Mouse (Mus musculus) liver, embryonic 14.5 days (tissue): Measurements from ENCODE around the gene Aldh9a1. TPM values are rescaled to one million over a fixed set of nuclear protein-coding genes. Genes with fewer than 3 reads are reported as not detected.

Experiments used
- ATAC-seq: fragments of 200-750 bp; cut with Nextera tagmentation; 2 replicates; pipeline ENCODE4 v1.8.0; 2017; ENCODE audit warnings: moderate number of reproducible peaks, mild to moderate bottlenecking, moderate library complexity; ENCODE audit not compliant: insufficient read depth
- DNase-seq, 3 experiments: peaks; one replicate each; pipeline ENCODE4 v3.0.0-alpha.2; 2012 to 2013; ENCODE audit warnings: low read depth in 3 of 3, low spot score in 3 of 3
- H3K27ac ChIP-seq: fragments of 300-500 bp; sonication (generic); 2 replicates; pipeline ENCODE4 v1.5.1; 2014; ENCODE audit warnings: moderate library complexity, mild to moderate bottlenecking, control low read depth, inconsistent platforms
- H3K27me3 ChIP-seq: fragments of 300-500 bp; sonication (generic); 2 replicates; pipeline ENCODE4 v1.6.1; 2014; ENCODE audit warnings: mild to moderate bottlenecking, low read length, moderate library complexity; ENCODE audit not compliant: control insufficient read depth, insufficient read depth
- H3K36me3 ChIP-seq: fragments of 300-500 bp; sonication (generic); replicated peaks from 2 replicates; pipeline ENCODE4 v1.6.1; 2014; ENCODE audit warnings: low read depth; ENCODE audit not compliant: control insufficient read depth, insufficient read depth
- H3K4me1 ChIP-seq, 2 experiments: fragments of 200-500 bp in 1 of 2; fragments of 300-500 bp in 1 of 2; sonication (generic) in 1 of 2; replicated peaks; 2 replicates each; pipeline ENCODE4 v1.6.1; 2012 to 2014; ENCODE audit warnings: antibody characterized with exemption in 1 of 2, inconsistent platforms in 1 of 2, low read length in 1 of 2; ENCODE audit not compliant: control insufficient read depth in 2 of 2, insufficient read depth in 2 of 2
- H3K4me2 ChIP-seq: fragments of 300-500 bp; sonication (generic); 2 replicates; pipeline ENCODE4 v1.6.1; 2014; ENCODE audit warnings: low read depth, mild to moderate bottlenecking, control low read depth, moderate library complexity
- H3K4me3 ChIP-seq, 2 experiments: fragments of 200-500 bp in 1 of 2; fragments of 300-500 bp in 1 of 2; sonication (generic) in 1 of 2; 2 replicates each; pipeline ENCODE4 v1.5.1; 2012 to 2014; ENCODE audit warnings: low read depth in 2 of 2, low read length in 2 of 2, mild to moderate bottlenecking in 2 of 2, control low read depth in 1 of 2, inconsistent platforms in 1 of 2, moderate library complexity in 1 of 2; ENCODE audit not compliant: insufficient read depth in 1 of 2
- H3K9ac ChIP-seq: fragments of 300-500 bp; sonication (generic); replicated peaks from 2 replicates; pipeline ENCODE4 v1.6.1; 2014; ENCODE audit warnings: mild to moderate bottlenecking, control low read depth, moderate library complexity
- H3K9me3 ChIP-seq: fragments of 300-500 bp; sonication (generic); 2 replicates; pipeline ENCODE4 v1.6.1; 2016; ENCODE audit warnings: low read length, mixed read lengths; ENCODE audit not compliant: control insufficient read depth
- CTCF ChIP-seq: IDR thresholded peaks from 2 replicates; pipeline ENCODE4 v1.5.1; 2016; ENCODE audit warnings: antibody characterized with exemption, low read depth, control low read depth
- EP300 ChIP-seq: IDR thresholded peaks from 2 replicates; pipeline ENCODE4 v1.6.1; 2016; ENCODE audit warnings: antibody characterized with exemption, low read depth
- WGBS: fragments of 180-500 bp; shearing (Covaris S2); extraction: QIAGEN DNeasy Blood & Tissue Kit; methylation state at CpG from one replicate; pipeline ENCODE4 v1.1.7; 2014; ENCODE audit not compliant: insufficient replicate concordance; 5-methylcytosine and 5-hydroxymethylcytosine counted together
- polyA plus RNA-seq, 2 experiments: library from polyadenylated mRNA; depleted of rRNA in 1 of 2; stranded (reverse) in 1 of 2; unstranded in 1 of 2; fragments of >200 nt; fragmentation: Nextera tagmentation in 1 of 2; extraction: Ambion mirVana in 1 of 2; gene quantifications; 2 replicates each; pipeline versions ENCODE4 v1.2.1 to v1.2.3; 2012 to 2014

Aldh9a1 gene
- polyA plus RNA-seq, 2 experiments = 28.1 to 52.5 TPM

DNA sequence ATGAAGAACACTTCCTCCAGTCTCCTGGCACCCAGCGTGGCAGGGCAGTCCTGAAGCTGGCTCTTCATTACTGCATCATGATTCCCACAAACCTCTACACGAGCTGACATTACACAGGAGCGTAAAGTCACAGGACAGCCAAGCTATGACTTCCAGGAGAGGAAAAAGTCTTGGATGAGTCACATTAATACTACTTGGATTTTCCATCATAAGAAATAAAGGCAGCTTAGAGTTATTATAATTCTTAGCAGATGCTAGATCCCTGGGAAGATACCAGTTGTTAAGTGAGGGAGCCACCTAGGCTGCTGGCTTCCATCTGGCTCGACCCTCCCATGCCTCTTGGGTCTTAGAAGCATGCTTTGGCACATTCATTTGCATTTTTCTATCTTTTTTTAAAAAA is 40.6 kb downstream of the Aldh9a1 start:
- Histone ChIP-seq H3K4me3 (peak overlapping the region; percentile 28 to 81; a peak in 3 of 4 replicates), H3K36me3 (peaks cover 29% of the 10 kb centered on the region), H3K4me1 (peaks cover 58 to 64% of the 10 kb centered on the region in 2 experiments), H3K9ac (peak overlapping the region; percentile 63), H3K4me2 (peak overlapping the region; percentile 81), H3K27me3 (no peaks in the 10 kb centered on the region; the same call in 1 of the 2 replicates), H3K9me3 (no peaks in the 10 kb centered on the region), H3K27ac (peak overlapping the region; percentile 54)
- ATAC-seq (no peak), DNase-seq (no peak)
- 81% methylated on average over 4 of the region's 4 CpGs for WGBS
- no peak for TF ChIP-seq CTCF
- TF ChIP-seq EP300 = no peak

DNA sequence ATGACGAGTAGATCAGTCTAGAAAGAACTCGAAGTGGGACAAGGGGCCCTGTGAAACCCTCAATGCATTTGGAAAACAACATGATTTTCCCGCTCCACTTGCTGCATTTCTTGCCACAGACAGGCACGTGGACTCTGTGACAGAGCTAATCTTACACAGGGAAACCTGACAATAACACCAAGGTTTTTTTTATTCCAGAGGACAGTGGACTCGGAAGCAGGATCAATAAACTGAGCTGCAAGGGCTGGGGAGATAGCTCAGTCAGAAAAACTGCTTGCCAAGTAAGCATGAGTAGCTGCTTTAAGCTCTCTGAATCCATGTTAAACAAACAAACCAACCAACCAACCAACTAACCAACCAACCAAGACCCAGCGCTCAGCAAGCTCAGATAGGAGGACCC is 41.5 kb downstream of the Aldh9a1 start:
- ATAC-seq (no peak), DNase-seq (no peak)
- H3K9me3 ChIP-seq = no peaks in the 10 kb centered on the region
- peaks cover 29% of the 10 kb centered on the region for H3K36me3 ChIP-seq
- H3K4me1 ChIP-seq = peaks cover 50 to 56% of the 10 kb centered on the region in 2 experiments
- H3K27ac ChIP-seq = peak overlapping the region; percentile 54
- H3K27me3 ChIP-seq = peaks cover 6% of the 10 kb centered on the region
- peak overlapping the region; percentile 63 for H3K9ac ChIP-seq
- peak overlapping the region; percentile 81 to 93 for H3K4me3 ChIP-seq
- TF ChIP-seq CTCF = no peak
- no peak for TF ChIP-seq EP300
- peak overlapping the region; percentile 81 for H3K4me2 ChIP-seq
- 70% methylated on average over 6 of the region's 6 CpGs for WGBS

DNA sequence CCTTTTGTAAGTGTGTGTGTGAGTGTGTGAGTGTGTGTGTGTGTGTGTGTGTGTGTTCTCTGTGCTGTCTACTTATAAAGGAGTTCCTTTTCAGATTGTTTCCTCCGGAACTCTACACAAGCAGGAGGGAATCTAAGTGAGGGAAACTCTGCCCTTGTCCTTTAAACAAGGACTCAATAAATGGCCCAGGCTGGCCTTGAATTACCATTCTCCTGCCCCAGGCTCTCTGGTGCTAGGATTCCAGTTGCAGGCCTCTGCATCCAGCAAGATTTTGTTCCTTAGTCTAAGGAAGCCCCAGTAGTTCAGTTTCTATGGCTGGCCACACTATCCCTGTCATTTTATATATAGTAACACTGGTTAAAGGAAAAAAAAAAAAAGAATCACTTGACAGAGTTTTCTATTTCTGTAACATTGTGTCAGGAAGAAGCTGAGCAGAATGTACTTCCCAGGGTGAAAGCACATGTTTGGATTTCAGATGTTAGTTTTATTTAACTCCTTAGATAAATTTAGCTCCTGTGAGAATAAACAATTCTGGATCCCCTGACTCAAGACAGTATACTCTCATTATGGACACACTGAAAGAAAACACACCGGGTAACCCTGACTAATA is 42.3 kb downstream of the Aldh9a1 start:
- 27% methylated on average over 2 of the region's 2 CpGs for WGBS
- no peaks in the 10 kb centered on the region for H3K9me3 ChIP-seq
- peaks cover 43 to 47% of the 10 kb centered on the region in 2 experiments for H3K4me1 ChIP-seq
- H3K27ac ChIP-seq = peak overlapping the region; percentile 68
- H3K4me3 ChIP-seq = peak overlapping the region; percentile 81 to 93
- H3K36me3 ChIP-seq = peaks cover 29% of the 10 kb centered on the region
- H3K27me3 ChIP-seq = peaks cover 6% of the 10 kb centered on the region
- TF ChIP-seq EP300 (no peak), CTCF (no peak)
- H3K9ac ChIP-seq = peak overlapping the region; percentile 89
- ATAC-seq (no peak), DNase-seq (no peak)
- H3K4me2 ChIP-seq = peak overlapping the region; percentile 81

DNA sequence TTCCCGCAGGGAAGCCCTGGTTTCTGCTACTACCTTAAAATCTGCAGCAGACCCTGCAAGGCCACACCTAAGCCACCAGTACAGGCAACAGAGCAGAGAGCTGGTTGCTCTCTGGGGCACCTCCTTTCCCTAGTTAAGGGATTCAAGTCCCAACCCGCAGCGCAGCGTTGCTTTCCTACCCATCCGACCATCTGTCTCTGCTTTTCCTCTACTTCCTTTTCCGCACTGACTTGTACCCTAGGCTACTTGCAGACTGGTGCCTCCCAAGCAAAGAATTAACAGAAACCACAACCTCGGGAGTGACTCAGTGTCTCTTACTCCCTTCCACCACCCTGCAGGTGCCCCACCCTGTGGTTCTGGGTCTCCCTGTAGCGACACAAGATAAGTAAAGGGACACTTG is 42.9 kb downstream of the Aldh9a1 start:
- peak overlapping the region; percentile 81 to 93 for H3K4me3 ChIP-seq
- H3K4me2 ChIP-seq = peak overlapping the region; percentile 81
- H3K9ac ChIP-seq = peak overlapping the region; percentile 89
- H3K36me3 ChIP-seq = peaks cover 29% of the 10 kb centered on the region
- ATAC-seq (peak; percentile 70), DNase-seq (peak; percentile 60 to 72 (median 66))
- H3K27ac ChIP-seq = peak overlapping the region; percentile 68
- no peaks in the 10 kb centered on the region for H3K9me3 ChIP-seq
- TF ChIP-seq EP300 (no peak), CTCF (0 out of 2 replicates have a peak, but pooled peaks have one; percentile 26)
- H3K27me3 ChIP-seq = peaks cover 6% of the 10 kb centered on the region
- peaks cover 37 to 42% of the 10 kb centered on the region in 2 experiments for H3K4me1 ChIP-seq
- 2% methylated on average over 8 of the region's 8 CpGs for WGBS

DNA sequence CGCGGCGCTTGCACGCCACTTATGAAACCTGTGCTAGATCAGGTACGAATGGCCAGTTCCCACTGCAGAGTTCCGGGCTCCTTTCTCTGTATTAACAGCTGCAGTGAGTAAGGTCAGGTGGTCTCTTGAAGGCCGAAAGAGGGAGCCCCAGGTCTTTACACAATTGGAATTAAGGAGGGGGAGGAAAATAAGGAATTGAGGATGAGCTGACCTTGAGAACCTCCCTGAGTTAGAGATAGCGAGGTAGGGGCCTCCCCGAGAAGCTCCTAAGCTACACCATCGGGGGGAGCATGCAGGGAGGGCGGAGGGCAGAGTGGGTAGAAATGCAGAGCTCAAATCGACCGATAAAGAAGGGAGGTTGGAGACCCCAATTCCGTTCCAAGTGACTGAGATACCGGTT is 43.5 kb downstream of the Aldh9a1 start:
- WGBS = under 1% methylated on average over 15 of the region's 15 CpGs
- H3K27ac ChIP-seq = peak overlapping the region; percentile 68
- peaks cover 23% of the 10 kb centered on the region for H3K36me3 ChIP-seq
- DNase-seq (no peak), ATAC-seq (peak; percentile 54)
- H3K4me2 ChIP-seq = peak overlapping the region; percentile 81
- TF ChIP-seq CTCF (no peak), EP300 (no peak)
- peak overlapping the region; percentile 89 for H3K9ac ChIP-seq
- H3K27me3 ChIP-seq = peaks cover 6% of the 10 kb centered on the region
- peak overlapping the region; percentile 81 to 93 for H3K4me3 ChIP-seq
- no peaks in the 10 kb centered on the region for H3K9me3 ChIP-seq
- peaks cover 31 to 36% of the 10 kb centered on the region in 2 experiments for H3K4me1 ChIP-seq
